Mouse (Mus musculus) induced T-regulatory cell, adult 2 months (primary cell): ENCODE measurements around the gene Nav1.

Source experiments
- DNase-seq: peaks from one replicate; pipeline ENCODE4 v3.0.0-alpha.2; 2012; ENCODE audit warnings: low read depth

Nav1 gene

GRCm38 (mm10) chr1:135546099-135546498, 61.0 kb downstream of the Nav1 start:
- no peak for DNase-seq

- peak; percentile 83 for DNase-seq
Observed at GRCm38 (mm10) chr1:135544504-135545146, 62.5 kb downstream of the Nav1 start.

- DNase-seq, result no peak
Observed at GRCm38 (mm10) chr1:135542841-135543810, 64.0 kb downstream of the Nav1 start.

GRCm38 (mm10) chr1:135542080-135542479, 65.0 kb downstream of the Nav1 start:
- no peak for DNase-seq

- peak; percentile 84 for DNase-seq
Observed at GRCm38 (mm10) chr1:135540270-135540669, 66.8 kb downstream of the Nav1 start.

- DNase-seq, result no peak
Observed at GRCm38 (mm10) chr1:135538441-135539265, 68.4 kb downstream of the Nav1 start.

- no peak for DNase-seq
Observed at GRCm38 (mm10) chr1:135536822-135537221, 70.3 kb downstream of the Nav1 start.

GRCm38 (mm10) chr1:135536326-135536725, 70.8 kb downstream of the Nav1 start:
- no peak for DNase-seq

- no peak for DNase-seq
Observed at GRCm38 (mm10) chr1:135535256-135535655, 71.8 kb downstream of the Nav1 start.

GRCm38 (mm10) chr1:135534782-135535181, 72.3 kb downstream of the Nav1 start:
- no peak for DNase-seq

- no peak for DNase-seq
Observed at GRCm38 (mm10) chr1:135534070-135534469, 73.0 kb downstream of the Nav1 start.

- no peak for DNase-seq
Observed at GRCm38 (mm10) chr1:135532383-135532782, 74.7 kb downstream of the Nav1 start.

GRCm38 (mm10) chr1:135531981-135532380, 75.1 kb downstream of the Nav1 start:
- DNase-seq, result no peak

- DNase-seq, result no peak
Observed at GRCm38 (mm10) chr1:135531081-135531480, 76.0 kb downstream of the Nav1 start.

GRCm38 (mm10) chr1:135524518-135524860, 82.6 kb downstream of the Nav1 start:
- DNase-seq, result no peak

- no peak for DNase-seq
Observed at GRCm38 (mm10) chr1:135523780-135524517, 83.1 kb downstream of the Nav1 start.

- no peak for DNase-seq
Observed at GRCm38 (mm10) chr1:135523344-135523743, 83.8 kb downstream of the Nav1 start.

GRCm38 (mm10) chr1:135520550-135521168, 86.4 kb downstream of the Nav1 start:
- DNase-seq, result no peak

GRCm38 (mm10) chr1:135518661-135519060, 88.4 kb downstream of the Nav1 start:
- DNase-seq, result no peak

GRCm38 (mm10) chr1:135517469-135517868, 89.6 kb downstream of the Nav1 start:
- DNase-seq, result no peak
